9 mouse cellular contexts compared by ENCODE assay signal in the genomic region with DNA sequence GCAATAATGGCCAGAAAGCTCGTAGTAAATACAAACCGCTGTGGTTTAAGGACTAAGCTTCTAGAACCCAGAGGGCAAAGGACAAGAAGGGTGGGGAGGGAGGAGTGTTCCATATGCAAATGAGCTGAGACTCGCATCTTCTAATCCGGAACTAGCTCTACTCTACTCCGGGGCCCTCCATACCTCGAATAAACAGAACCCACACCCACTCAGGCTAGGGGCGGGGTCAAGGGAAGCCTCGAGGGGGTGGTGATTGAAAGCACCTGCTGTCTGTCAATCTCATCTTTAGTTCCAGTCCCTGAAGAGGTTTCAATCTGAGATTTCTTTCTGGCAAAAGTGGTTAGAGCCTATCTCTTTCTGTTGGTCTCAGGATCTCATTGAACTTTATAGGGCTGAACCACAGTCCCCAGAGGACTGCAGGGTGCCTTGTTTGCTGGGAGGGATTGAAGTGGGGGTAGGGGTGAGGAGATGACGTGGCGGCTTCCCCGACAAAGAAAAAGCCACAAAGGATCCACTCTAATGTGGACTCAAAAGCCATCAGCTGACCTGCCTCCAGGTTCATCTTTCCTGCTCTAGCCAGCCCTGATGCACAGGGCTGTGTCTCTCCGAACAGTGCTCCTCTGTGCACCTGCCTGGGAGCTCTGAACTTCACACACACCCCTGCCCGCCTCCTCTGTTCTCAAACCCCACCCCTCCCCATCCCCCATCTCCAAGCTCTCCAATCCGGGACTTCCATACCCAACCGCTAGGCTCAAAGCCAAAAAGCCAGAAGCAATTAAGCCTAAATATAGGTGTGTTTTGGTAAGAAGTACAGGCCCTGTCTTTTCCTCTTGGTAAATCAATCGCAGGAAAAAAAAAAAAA. TPM values are rescaled to one million over a fixed set of nuclear protein-coding genes. Genes with fewer than 3 reads are reported as not detected.
DNase-seq lines count a peak whose midpoint lies in the region; ATAC-seq and TF ChIP-seq lines count a peak whose summit lies in the region.
"Had no signal": no experiment of that assay in that cellular context is flagged by ENCODE, and none has a peak within 500 bp of the region (broad histone marks: within the 10 kb centered on the region; RNA-seq: fewer than 3 reads in every experiment).

No protein-coding gene starts in this region.

- H3K9me3 ChIP-seq in forebrain, embryonic 10.5 days: no peaks in the 10 kb centered on the region
- no peaks in the 10 kb centered on the region for H3K9me3 ChIP-seq in midbrain, embryonic 15.5 days

- no peak overlapping the region for H3K9ac ChIP-seq in midbrain, embryonic 15.5 days

- intact Hi-C loops in left cerebral cortex, adult 2 months (cut with DNase I): no loop called here

- H3K27me3 ChIP-seq in testis, adult 2 months (ENCODE audit: control insufficient read depth, insufficient read depth, low read length): no peaks in the 10 kb centered on the region
- H3K27me3 ChIP-seq in forebrain, embryonic 10.5 days (ENCODE audit: poor library complexity, severe bottlenecking): peaks cover 51% of the 10 kb centered on the region
- peaks cover 12% of the 10 kb centered on the region for H3K27me3 ChIP-seq in midbrain, embryonic 15.5 days (replicated peaks)

- DNase-seq in testis, postnatal 14 days (ENCODE audit: low spot score): no peak
- DNase-seq in forebrain, embryonic 10.5 days (ENCODE audit: extremely low spot score, low spot score): peak; percentile 47
- peak; percentile 46 for DNase-seq in kidney, postnatal 10 days
- DNase-seq in left cerebral cortex, adult 2 months (ENCODE audit: extremely low spot score in 1 of 2, low spot score in 2 of 2): no peak
- DNase-seq in cerebellum, adult 18-20 months: no peak
- no peak for DNase-seq in layer of hippocampus, adult 9-10 months (ENCODE audit: low spot score)

- H3K4me2 ChIP-seq in midbrain, embryonic 15.5 days: 0 out of 2 replicates have a peak overlapping the region, but pooled peaks have one; percentile 8

- no peak for TF ChIP-seq CTCF in testis, adult 2 months (IDR thresholded peaks at IDR 0.05; ENCODE audit: control insufficient read depth, insufficient read depth, insufficient replicate concordance, low read depth, low read length)
- TF ChIP-seq CTCF in left cerebral cortex, adult 2 months (IDR thresholded peaks at IDR 0.05): no peak

- H3K4me1 ChIP-seq in testis, adult 2 months (ENCODE audit: control insufficient read depth, insufficient read depth, low read length): peaks cover 20% of the 10 kb centered on the region
- peaks cover 44% of the 10 kb centered on the region for H3K4me1 ChIP-seq in forebrain, embryonic 10.5 days
- H3K4me1 ChIP-seq in midbrain, embryonic 15.5 days: peaks cover 24% of the 10 kb centered on the region

- no peak for TF ChIP-seq POLR2A in testis, adult 2 months (IDR thresholded peaks at IDR 0.05; ENCODE audit: control insufficient read depth, low read depth, low read length)

- WGBS in forebrain, embryonic 10.5 days: 3% methylated on average over 16 of the region's 16 CpGs
- WGBS in midbrain, embryonic 15.5 days: 4% methylated on average over 16 of the region's 16 CpGs

- no peak overlapping the region for H3K27ac ChIP-seq in testis, adult 2 months (ENCODE audit: control insufficient read depth, insufficient read depth, low read depth, low read length)
- H3K27ac ChIP-seq in forebrain, embryonic 10.5 days: peak overlapping the region; percentile 76
- no peak overlapping the region for H3K27ac ChIP-seq in midbrain, embryonic 15.5 days
- no peak overlapping the region for H3K27ac ChIP-seq in left cerebral cortex, adult 2 months

- ATAC-seq in midbrain, embryonic 15.5 days (replicated peaks): 0 out of 2 replicates have a peak, but pooled peaks have one; percentile 35

- H3K4me3 ChIP-seq in testis, adult 2 months (ENCODE audit: control insufficient read depth, low read depth, low read length): peak overlapping the region; percentile 70
- peak overlapping the region; percentile 31 for H3K4me3 ChIP-seq in forebrain, embryonic 10.5 days
- H3K4me3 ChIP-seq in midbrain, embryonic 15.5 days: no peak overlapping the region
- H3K4me3 ChIP-seq in left cerebral cortex, adult 2 months: no peak overlapping the region
- H3K4me3 ChIP-seq: erythroblast, embryonic 14.5 days had no signal

- no peaks in the 10 kb centered on the region for H3K36me3 ChIP-seq in testis, adult 2 months (ENCODE audit: control insufficient read depth, insufficient read depth, low read length)
- no peaks in the 10 kb centered on the region for H3K36me3 ChIP-seq in forebrain, embryonic 10.5 days (replicated peaks)
- no peaks in the 10 kb centered on the region for H3K36me3 ChIP-seq in midbrain, embryonic 15.5 days (replicated peaks)

RNA-seq across cellular contexts. Expression of gene Marveld3, which starts 4.6 kb away (rescaled TPM):
- polyA plus RNA-seq in testis, adult 2 months (2012; rRNA removed): 0.80 and 1.3 TPM in 2 replicates
- polyA plus RNA-seq in forebrain, embryonic 10.5 days (2016; fragmentation: Nextera tagmentation; extraction: Ambion mirVana): 0.90 and 0.99 TPM in 2 replicates
- 2.1 and 2.8 TPM in 2 replicates for polyA plus RNA-seq in midbrain, embryonic 15.5 days (2015; fragmentation: Nextera tagmentation; extraction: Ambion mirVana)
- total RNA-seq in left cerebral cortex, adult 2 months (2021): under 1 TPM; 0.23 to 0.81 TPM
- polyA plus RNA-seq: erythroblast, embryonic 14.5 days had no signal

RNA-seq across cellular contexts. Expression of gene Tat, which starts 32.8 kb away (rescaled TPM):
- 0.05 TPM in 1 of 2 replicates, not detected in the other for polyA plus RNA-seq in testis, adult 2 months (2012; rRNA removed)
- polyA plus RNA-seq in forebrain, embryonic 10.5 days (2016; fragmentation: Nextera tagmentation; extraction: Ambion mirVana): not detected in 2 replicates
- not detected in 2 replicates for polyA plus RNA-seq in midbrain, embryonic 15.5 days (2015; fragmentation: Nextera tagmentation; extraction: Ambion mirVana)
- total RNA-seq in left cerebral cortex, adult 2 months (2021): not detected
- polyA plus RNA-seq: erythroblast, embryonic 14.5 days had no signal

Comparison
In these comparisons a context has a peak if more than half of its experiments do, and no peak if none do; other contexts are left out.
1. H3K4me3 ChIP-seq: peak in testis, adult 2 months (single experiment) and forebrain, embryonic 10.5 days (single experiment); none in midbrain, embryonic 15.5 days (single experiment) and left cerebral cortex, adult 2 months (single experiment).
2. DNase-seq: peak in forebrain, embryonic 10.5 days (single experiment) and kidney, postnatal 10 days (single experiment); none in testis, postnatal 14 days (single experiment), left cerebral cortex, adult 2 months (0 of 2), cerebellum, adult 18-20 months (0 of 2) and layer of hippocampus, adult 9-10 months (single experiment).